Mouse (Mus musculus) embryonic facial prominence, embryonic 11.5 days (tissue): Measurements from ENCODE around the gene Mapkapk3. TPM values are rescaled to one million over a fixed set of nuclear protein-coding genes. Genes with fewer than 3 reads are reported as not detected.
A peak's percentile ranks its signal among the peaks of the same experiment; 100 is the strongest.

Experiments used
- ATAC-seq: fragments of 200-750 bp; cut with Nextera tagmentation; replicated peaks from 2 replicates; pipeline ENCODE4 v1.8.0; 2017; ENCODE audit warnings: low read depth; ENCODE audit not compliant: insufficient number of reproducible peaks, low FRiP score, low TSS enrichment
- DNase-seq: peaks from one replicate; pipeline ENCODE4 v3.0.0-alpha.2; 2015; ENCODE audit warnings: low spot score
- H3K27ac ChIP-seq: fragments of 300-500 bp; sonication (generic); replicated peaks from 2 replicates; pipeline ENCODE4 v1.5.1; 2014; ENCODE audit warnings: mild to moderate bottlenecking, low read depth, low read length, control low read depth
- H3K27me3 ChIP-seq: fragments of 300-500 bp; sonication (generic); 2 replicates; pipeline ENCODE4 v1.6.1; 2014; ENCODE audit warnings: mild to moderate bottlenecking, low read length, moderate library complexity, mixed read lengths; ENCODE audit not compliant: control insufficient read depth, insufficient read depth
- H3K36me3 ChIP-seq: fragments of 300-500 bp; sonication (generic); replicated peaks from 2 replicates; pipeline ENCODE4 v1.6.1; 2014; ENCODE audit warnings: low read depth, mild to moderate bottlenecking, low read length, moderate library complexity, mixed read lengths; ENCODE audit not compliant: control insufficient read depth, insufficient read depth
- H3K4me1 ChIP-seq: fragments of 300-500 bp; sonication (generic); 2 replicates; pipeline ENCODE4 v1.6.1; 2014; ENCODE audit warnings: low read length, mixed read lengths; ENCODE audit not compliant: control insufficient read depth, insufficient read depth
- H3K4me2 ChIP-seq: fragments of 300-500 bp; sonication (generic); 2 replicates; pipeline ENCODE4 v1.6.1; 2014; ENCODE audit warnings: low read depth, mild to moderate bottlenecking, control low read depth, low read length, moderate library complexity
- H3K4me3 ChIP-seq: fragments of 300-500 bp; sonication (generic); 2 replicates; pipeline ENCODE4 v1.5.1; 2014; ENCODE audit warnings: low read depth, low read length, control low read depth
- H3K9ac ChIP-seq: fragments of 300-500 bp; sonication (generic); replicated peaks from 2 replicates; pipeline ENCODE4 v1.6.1; 2014; ENCODE audit warnings: mild to moderate bottlenecking, control low read depth, low read length
- H3K9me3 ChIP-seq: fragments of 300-500 bp; sonication (generic); replicated peaks from 2 replicates; pipeline ENCODE4 v1.6.1; 2016; ENCODE audit warnings: mild to moderate bottlenecking, low read length, inconsistent platforms, mixed read lengths; ENCODE audit not compliant: control insufficient read depth
- WGBS: fragments of 180-500 bp; shearing (Covaris S2); extraction: QIAGEN DNeasy Blood & Tissue Kit; methylation state at CpG from one replicate; pipeline ENCODE4 v1.1.7; 2014; 5-methylcytosine and 5-hydroxymethylcytosine counted together
- polyA plus RNA-seq: library from polyadenylated mRNA; unstranded; fragments of >200 nt; fragmentation: Nextera tagmentation; extraction: Ambion mirVana; gene quantifications from 2 replicates; pipeline ENCODE4 v1.2.1, GENCODE M21; 2014

Mapkapk3 gene
- polyA plus RNA-seq, 1 experiment from 2014 or later, result 3.7 TPM

DNA sequence AAGGTAGTCTGAATTCAATTTTAAA is 6.2 kb upstream of the Mapkapk3 start, which contains the start of gene Cish:
Gene Cish, plus strand, starts transcription at position 11 of the 25 bp plus-strand sequence.
- no peak for ATAC-seq
- Histone ChIP-seq H3K9ac (peak within 1 kb of the TSS; percentile 54), H3K4me3 (peak within 1 kb of the TSS; percentile 53), H3K4me1 (no peaks in the 10 kb centered on the region), H3K36me3 (no peaks in the 10 kb centered on the region), H3K4me2 (peak within 1 kb of the TSS; percentile 79), H3K9me3 (no peaks in the 10 kb centered on the region), H3K27ac (no peak within 1 kb of the TSS), H3K27me3 (0 out of 2 replicates have a peak, but pooled peaks cover 2% of the 10 kb centered on the region)
- no peak for DNase-seq

DNA sequence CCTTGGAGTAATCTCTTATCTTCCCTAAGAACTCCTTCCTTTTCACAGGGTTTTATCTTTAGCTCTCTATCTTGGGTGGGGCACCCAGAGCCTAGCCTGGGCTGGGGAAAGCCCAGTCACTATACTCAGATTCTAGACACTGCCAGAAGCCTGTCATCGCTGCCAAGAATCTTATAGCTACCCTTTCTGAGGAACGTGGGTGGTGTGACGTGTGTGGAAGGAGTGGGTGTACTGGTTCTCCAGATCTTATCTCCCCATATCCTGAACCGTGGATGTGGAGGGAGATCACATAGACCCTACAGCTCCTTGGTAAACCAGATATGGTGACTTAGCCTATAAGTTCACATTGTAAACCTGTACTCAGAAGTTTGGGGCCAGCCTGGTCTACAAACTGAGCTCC is 5.9 kb upstream of the Mapkapk3 start:
- H3K27ac ChIP-seq, result no peak overlapping the region
- WGBS, result 75% methylated on average over 4 of the region's 4 CpGs
- no peak overlapping the region for H3K4me2 ChIP-seq
- H3K4me3 ChIP-seq, result no peak overlapping the region
- no peaks in the 10 kb centered on the region for H3K36me3 ChIP-seq
- no peaks in the 10 kb centered on the region for H3K4me1 ChIP-seq
- 0 out of 2 replicates have a peak, but pooled peaks cover 2% of the 10 kb centered on the region for H3K27me3 ChIP-seq
- DNase-seq, result no peak
- H3K9me3 ChIP-seq, result no peaks in the 10 kb centered on the region
- no peak for ATAC-seq
- no peak overlapping the region for H3K9ac ChIP-seq

DNA sequence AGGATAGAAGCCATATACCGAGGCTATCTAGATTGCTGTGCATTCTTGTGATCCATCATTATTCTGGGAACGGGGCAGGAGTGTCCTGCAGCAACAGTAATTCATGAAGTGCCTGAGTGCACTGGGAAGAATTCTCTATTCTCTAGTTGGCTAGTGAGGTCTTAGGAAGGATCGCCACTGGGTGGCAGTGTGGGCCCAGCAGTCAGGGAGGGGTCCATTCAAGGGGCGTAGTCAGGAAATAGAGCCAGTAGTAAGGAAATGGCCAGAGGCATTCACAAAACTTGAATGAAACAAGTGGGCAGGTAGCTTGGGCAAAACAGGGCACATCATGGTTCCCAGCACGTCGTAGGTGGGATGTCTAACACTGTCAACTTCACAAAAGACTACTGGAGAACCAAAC is 4.6 kb upstream of the Mapkapk3 start:
- ATAC-seq (no peak), DNase-seq (peak; percentile 78)
- H3K36me3 ChIP-seq, result no peaks in the 10 kb centered on the region
- H3K9me3 ChIP-seq, result no peaks in the 10 kb centered on the region
- 0 out of 2 replicates have a peak, but pooled peaks cover 2% of the 10 kb centered on the region for H3K27me3 ChIP-seq
- no peaks in the 10 kb centered on the region; the same call in 1 of the 2 replicates for H3K4me1 ChIP-seq
- no peak overlapping the region for H3K4me3 ChIP-seq
- no peak overlapping the region for H3K4me2 ChIP-seq
- 6% methylated on average over 6 of the region's 6 CpGs for WGBS
- no peak overlapping the region for H3K27ac ChIP-seq
- no peak overlapping the region for H3K9ac ChIP-seq

DNA sequence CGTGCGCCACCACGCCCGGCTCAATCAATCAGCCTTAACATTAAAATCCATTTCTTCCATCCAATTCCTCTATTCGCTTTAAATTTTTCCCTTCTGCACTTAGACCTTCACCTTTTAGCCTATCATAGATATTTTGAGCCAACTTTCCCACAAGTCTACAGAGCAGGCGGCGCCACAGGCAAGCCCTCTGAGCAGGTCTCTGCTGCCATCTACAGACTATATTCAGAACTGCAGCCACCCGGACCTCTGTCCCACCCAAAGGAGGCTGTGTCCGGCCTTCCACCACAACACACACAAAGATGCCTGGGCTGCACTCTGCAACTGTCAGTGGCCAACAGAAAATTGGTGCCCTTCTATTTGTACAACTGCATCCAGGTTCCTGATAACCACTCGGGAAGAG is 1.2 kb upstream of the Mapkapk3 start:
- no peak overlapping the region for H3K9ac ChIP-seq
- ATAC-seq, result no peak
- 29% methylated on average over 10 of the region's 10 CpGs for WGBS
- peaks cover 2% of the 10 kb centered on the region; the same call in 1 of the 2 replicates for H3K27me3 ChIP-seq
- H3K27ac ChIP-seq, result no peak overlapping the region
- H3K4me1 ChIP-seq, result no peaks in the 10 kb centered on the region; the same call in 1 of the 2 replicates
- peak; percentile 91 for DNase-seq
- H3K4me3 ChIP-seq, result no peak overlapping the region
- no peaks in the 10 kb centered on the region for H3K36me3 ChIP-seq
- no peak overlapping the region for H3K4me2 ChIP-seq
- no peaks in the 10 kb centered on the region for H3K9me3 ChIP-seq

DNA sequence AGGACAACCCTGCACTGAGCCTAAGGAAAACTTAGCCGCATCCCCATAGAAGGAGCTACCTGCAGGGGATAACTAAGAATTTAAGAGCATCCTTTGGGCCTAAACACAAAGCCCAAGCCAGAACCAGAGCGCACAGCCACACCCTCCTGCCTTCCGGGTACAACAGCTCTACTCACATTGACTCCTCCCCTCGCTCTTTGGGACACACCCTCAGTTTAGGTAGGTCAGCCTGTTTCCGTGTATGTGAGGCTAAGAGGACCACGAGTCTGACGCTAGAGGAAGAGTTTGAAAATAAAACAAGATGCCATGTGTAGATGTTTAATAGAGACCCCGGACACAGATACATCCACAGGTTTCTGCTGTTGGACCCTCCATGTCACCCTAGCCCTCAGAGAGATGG is 966 bp downstream of the Mapkapk3 start:
- Histone ChIP-seq H3K4me3 (peak overlapping the region; percentile 47), H3K9ac (no peak overlapping the region), H3K27me3 (peaks cover 2% of the 10 kb centered on the region; the same call in 1 of the 2 replicates), H3K4me2 (peak overlapping the region; percentile 83), H3K9me3 (no peaks in the 10 kb centered on the region), H3K36me3 (no peaks in the 10 kb centered on the region), H3K4me1 (no peaks in the 10 kb centered on the region; the same call in 1 of the 2 replicates), H3K27ac (no peak overlapping the region)
- ATAC-seq (no peak), DNase-seq (no peak)
- WGBS, result 26% methylated on average over 8 of the region's 8 CpGs

DNA sequence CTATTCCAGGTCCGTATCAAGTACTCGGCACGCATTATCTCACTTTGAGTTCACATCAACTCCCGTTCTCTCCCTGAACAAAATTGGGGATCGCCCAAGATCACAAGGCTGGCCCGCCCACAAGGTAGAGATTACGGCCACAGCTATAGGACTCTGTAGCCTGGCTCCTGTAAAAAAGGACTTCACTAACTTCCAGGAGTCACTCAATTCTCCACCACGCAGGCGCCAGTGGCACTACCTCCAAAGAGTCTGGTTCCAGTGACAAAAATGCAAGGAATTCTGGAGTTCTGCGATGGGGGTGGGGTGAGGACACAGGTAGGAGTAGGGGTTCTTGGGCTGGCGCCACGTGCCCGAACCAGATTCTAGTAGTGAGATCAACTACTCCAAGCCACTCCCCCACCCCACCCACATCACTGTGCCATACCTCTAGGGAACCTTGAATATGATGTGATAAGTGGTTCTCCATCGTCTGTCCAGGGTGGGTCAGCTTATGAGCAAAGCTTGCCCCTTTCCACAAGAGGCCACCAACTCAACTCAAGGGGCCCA is 1.5 kb downstream of the Mapkapk3 start:
- Histone ChIP-seq H3K27ac (no peak overlapping the region), H3K9me3 (no peaks in the 10 kb centered on the region), H3K4me1 (no peaks in the 10 kb centered on the region; the same call in 1 of the 2 replicates), H3K4me3 (no peak overlapping the region), H3K4me2 (no peak overlapping the region), H3K36me3 (no peaks in the 10 kb centered on the region), H3K27me3 (peaks cover 2% of the 10 kb centered on the region; the same call in 1 of the 2 replicates), H3K9ac (no peak overlapping the region)
- ATAC-seq (no peak), DNase-seq (no peak)
- WGBS, result 89% methylated on average over 14 of the region's 14 CpGs

DNA sequence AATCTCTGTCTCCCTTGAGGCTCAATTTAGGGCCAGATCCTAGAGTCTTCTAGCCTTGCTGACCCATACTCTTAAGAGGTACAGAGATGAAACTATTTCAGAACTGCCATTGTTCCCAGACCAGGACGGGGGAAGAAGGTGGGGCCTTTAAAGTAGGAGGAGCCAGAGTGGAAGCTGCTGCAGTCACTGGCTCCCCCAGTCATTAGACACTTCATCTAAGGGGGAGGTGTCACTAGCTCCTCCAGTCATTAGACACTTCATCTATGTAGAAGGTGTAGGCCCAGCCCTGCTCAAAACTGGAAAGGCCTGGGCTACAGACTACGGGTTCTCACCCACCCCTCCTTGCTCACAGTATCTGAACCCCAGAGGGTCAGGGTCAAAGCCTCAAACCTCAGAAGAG is 2.4 kb downstream of the Mapkapk3 start:
- Histone ChIP-seq H3K9ac (no peak overlapping the region), H3K27me3 (no peaks in the 10 kb centered on the region; the same call in 1 of the 2 replicates), H3K27ac (no peak overlapping the region), H3K9me3 (no peaks in the 10 kb centered on the region), H3K4me3 (no peak overlapping the region), H3K4me2 (no peak overlapping the region), H3K36me3 (no peaks in the 10 kb centered on the region), H3K4me1 (no peaks in the 10 kb centered on the region; the same call in 1 of the 2 replicates)
- whole genome bisulfite sequencing, result 63% methylated on average over 2 of the region's 2 CpGs
- DNase-seq, result no peak
- no peak for ATAC-seq

DNA sequence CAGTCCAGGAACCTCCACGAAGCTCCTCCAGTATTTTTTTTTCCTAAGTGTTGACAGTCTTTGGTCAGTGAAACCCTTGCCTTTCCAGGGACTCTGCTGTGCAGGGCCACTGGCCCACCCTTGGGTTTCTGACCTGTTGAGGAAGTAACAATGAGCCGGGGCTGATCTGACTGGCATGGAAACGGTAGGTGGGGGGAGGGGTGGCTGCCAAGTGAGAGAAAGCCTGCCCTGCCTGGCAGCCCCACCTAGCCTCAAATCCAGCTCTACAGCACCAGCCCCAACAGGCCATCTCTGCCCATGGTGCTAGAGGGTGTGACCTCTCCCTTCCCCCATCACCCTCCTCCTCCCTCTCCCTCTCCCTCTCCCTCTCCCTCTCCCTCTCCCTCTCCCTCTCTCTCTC is 4.7 kb downstream of the Mapkapk3 start:
- WGBS, result 33% methylated on average over 3 of the region's 3 CpGs
- ATAC-seq, result no peak

More for the DNA sequence above, 4.7 kb downstream of the Mapkapk3 start:
- Histone ChIP-seq H3K27ac (no peak overlapping the region), H3K9me3 (no peaks in the 10 kb centered on the region), H3K4me3 (no peak overlapping the region), H3K27me3 (no peaks in the 10 kb centered on the region; the same call in 1 of the 2 replicates), H3K4me2 (no peak overlapping the region), H3K4me1 (no peaks in the 10 kb centered on the region; the same call in 1 of the 2 replicates), H3K9ac (no peak overlapping the region), H3K36me3 (no peaks in the 10 kb centered on the region)
- DNase-seq, result no peak
